Mouse (Mus musculus): Measurements from ENCODE around the gene Tomm40. TPM values are rescaled to one million over a fixed set of nuclear protein-coding genes. Genes with fewer than 3 reads are reported as not detected.

Tomm40 gene
- 98.0 and 105 TPM in 2 replicates for polyA plus RNA-seq (2015; fragmentation: Nextera tagmentation; extraction: Ambion mirVana)

- WGBS = under 1% methylated on average over 56 of the region's 59 CpGs
- Histone ChIP-seq H3K36me3 (ENCODE audit: control insufficient read depth, insufficient read depth, low read length) (peaks cover 19% of the 10 kb centered on the region), H3K27me3 (ENCODE audit: control insufficient read depth, insufficient read depth, low read length) (no peaks in the 10 kb centered on the region), H3K4me3 (ENCODE audit: low read depth, low read length) (peak within 1 kb of the TSS; percentile 92), H3K27ac (replicated peaks) (peak within 1 kb of the TSS; percentile 83), H3K4me1 (replicated peaks; ENCODE audit: control insufficient read depth, insufficient read depth) (no peaks in the 10 kb centered on the region; the same call in 1 of the 2 replicates), H3K9ac (ENCODE audit: low read length) (peak within 1 kb of the TSS; percentile 94), H3K4me2 (replicated peaks; ENCODE audit: low read depth) (peak within 1 kb of the TSS; percentile 97), H3K9me3 (ENCODE audit: control insufficient read depth, low read length) (no peaks in the 10 kb centered on the region)
- TF ChIP-seq CTCF (IDR thresholded peaks at IDR 0.05; ENCODE audit: low read depth) = no peak
- TF ChIP-seq EP300 (optimal IDR thresholded peaks at IDR 0.05) = no peak
- ATAC-seq (ENCODE audit: low FRiP score, low TSS enrichment) (peak; percentile 99), DNase-seq (ENCODE audit: low spot score) (peak; percentile 99)
These were observed at the start of gene Tomm40 for GRCm38 (mm10) chr7:19715239-19716054. Tomm40 (minus strand) TSS chr7:19715438.

GRCm38 (mm10) chr7:19764581-19764980, 49.3 kb upstream of the Tomm40 start:
- ATAC-seq (ENCODE audit: low FRiP score, low TSS enrichment) (no peak), DNase-seq (ENCODE audit: low spot score) (no peak)
- WGBS = 83% methylated on average over 8 of the region's 9 CpGs
- TF ChIP-seq EP300 (optimal IDR thresholded peaks at IDR 0.05) (no peak), CTCF (IDR thresholded peaks at IDR 0.05; ENCODE audit: low read depth) (no peak)
- no peaks in the 10 kb centered on the region for H3K9me3 ChIP-seq (ENCODE audit: control insufficient read depth, low read length)
- no peak overlapping the region for H3K4me3 ChIP-seq (ENCODE audit: low read depth, low read length)
- H3K4me1 ChIP-seq (replicated peaks; ENCODE audit: control insufficient read depth, insufficient read depth) = 0 out of 2 replicates have a peak, but pooled peaks cover 2% of the 10 kb centered on the region
- H3K36me3 ChIP-seq (ENCODE audit: control insufficient read depth, insufficient read depth, low read length) = 0 out of 2 replicates have a peak, but pooled peaks cover 4% of the 10 kb centered on the region
- H3K9ac ChIP-seq (ENCODE audit: low read length) = no peak overlapping the region
- H3K27ac ChIP-seq (replicated peaks) = no peak overlapping the region
- no peaks in the 10 kb centered on the region for H3K27me3 ChIP-seq (ENCODE audit: control insufficient read depth, insufficient read depth, low read length)
- H3K4me2 ChIP-seq (replicated peaks; ENCODE audit: low read depth) = no peak overlapping the region

DNA sequence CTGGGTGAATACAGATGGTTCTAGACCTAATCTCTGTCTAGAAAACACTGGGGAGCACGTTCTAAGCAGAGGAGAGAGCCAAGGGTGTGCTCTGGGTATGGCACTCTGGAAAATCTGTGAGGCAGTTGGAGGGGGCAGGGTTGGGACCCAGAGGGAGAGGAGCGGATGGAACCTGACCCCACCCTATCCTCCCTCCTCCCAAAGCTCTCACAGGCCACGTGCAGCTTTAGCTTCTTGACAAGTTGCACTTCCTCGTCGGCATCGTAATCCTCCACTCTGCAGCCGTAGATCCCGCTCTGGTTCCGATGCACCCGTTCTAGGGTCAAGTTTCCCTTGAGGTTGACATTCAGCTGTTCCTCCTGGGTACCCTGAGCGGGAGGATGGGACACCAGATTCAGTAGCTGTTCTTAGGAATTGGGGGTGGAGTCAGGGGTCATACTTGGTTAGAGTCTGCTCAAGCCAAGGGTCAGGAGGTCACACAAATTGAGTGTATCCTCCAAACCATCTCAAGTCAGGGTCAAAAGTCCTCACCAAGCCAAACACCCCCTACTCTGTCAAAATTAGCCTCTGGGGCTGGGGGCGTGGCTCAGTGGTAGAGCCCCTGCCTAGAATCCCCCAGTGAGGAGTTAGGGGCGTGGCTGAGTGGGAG, 48.7 kb upstream of the Tomm40 start:
- Histone ChIP-seq H3K9ac (ENCODE audit: low read length) (no peak overlapping the region), H3K4me2 (replicated peaks; ENCODE audit: low read depth) (no peak overlapping the region), H3K36me3 (ENCODE audit: control insufficient read depth, insufficient read depth, low read length) (0 out of 2 replicates have a peak, but pooled peaks cover 4% of the 10 kb centered on the region), H3K4me1 (replicated peaks; ENCODE audit: control insufficient read depth, insufficient read depth) (0 out of 2 replicates have a peak, but pooled peaks cover 2% of the 10 kb centered on the region), H3K27ac (replicated peaks) (no peak overlapping the region), H3K27me3 (ENCODE audit: control insufficient read depth, insufficient read depth, low read length) (no peaks in the 10 kb centered on the region), H3K9me3 (ENCODE audit: control insufficient read depth, low read length) (no peaks in the 10 kb centered on the region), H3K4me3 (ENCODE audit: low read depth, low read length) (no peak overlapping the region)
- TF ChIP-seq CTCF (IDR thresholded peaks at IDR 0.05; ENCODE audit: low read depth) (no peak), EP300 (optimal IDR thresholded peaks at IDR 0.05) (no peak)
- 57% methylated on average over 13 of the region's 13 CpGs for WGBS
- ATAC-seq (ENCODE audit: low FRiP score, low TSS enrichment) (no peak), DNase-seq (ENCODE audit: low spot score) (no peak)

- H3K4me2 ChIP-seq (replicated peaks; ENCODE audit: low read depth) = no peak overlapping the region
- H3K27me3 ChIP-seq (ENCODE audit: control insufficient read depth, insufficient read depth, low read length) = no peaks in the 10 kb centered on the region
- ATAC-seq (ENCODE audit: low FRiP score, low TSS enrichment) = no peak
- H3K36me3 ChIP-seq (ENCODE audit: control insufficient read depth, insufficient read depth, low read length) = peaks cover 8% of the 10 kb centered on the region; the same call in 1 of the 2 replicates
- no peaks in the 10 kb centered on the region for H3K4me1 ChIP-seq (replicated peaks; ENCODE audit: control insufficient read depth, insufficient read depth)
- DNase-seq (ENCODE audit: low spot score) = no peak
- no peak overlapping the region; the same call in 1 of the 2 replicates for H3K9ac ChIP-seq (ENCODE audit: low read length)
- TF ChIP-seq EP300 (optimal IDR thresholded peaks at IDR 0.05) = no peak
- TF ChIP-seq CTCF (IDR thresholded peaks at IDR 0.05; ENCODE audit: low read depth) = no peak
- no peak overlapping the region for H3K27ac ChIP-seq (replicated peaks)
- no peak overlapping the region for H3K4me3 ChIP-seq (ENCODE audit: low read depth, low read length)
- 61% methylated on average over 11 of the region's 11 CpGs for WGBS
- no peaks in the 10 kb centered on the region for H3K9me3 ChIP-seq (ENCODE audit: control insufficient read depth, low read length)
These were observed 47.0 kb upstream of the Tomm40 start for GRCm38 (mm10) chr7:19762283-19762682.

- no peak for ATAC-seq (ENCODE audit: low FRiP score, low TSS enrichment)
- no peak overlapping the region for H3K4me2 ChIP-seq (replicated peaks; ENCODE audit: low read depth)
- no peaks in the 10 kb centered on the region for H3K27me3 ChIP-seq (ENCODE audit: control insufficient read depth, insufficient read depth, low read length)
- H3K27ac ChIP-seq (replicated peaks) = no peak overlapping the region
- H3K36me3 ChIP-seq (ENCODE audit: control insufficient read depth, insufficient read depth, low read length) = peaks cover 8% of the 10 kb centered on the region; the same call in 1 of the 2 replicates
- no peak overlapping the region for H3K4me3 ChIP-seq (ENCODE audit: low read depth, low read length)
- TF ChIP-seq CTCF (IDR thresholded peaks at IDR 0.05; ENCODE audit: low read depth) = no peak
- TF ChIP-seq EP300 (optimal IDR thresholded peaks at IDR 0.05) = no peak
- no peak for DNase-seq (ENCODE audit: low spot score)
- WGBS = 78% methylated on average over 13 of the region's 13 CpGs
- H3K4me1 ChIP-seq (replicated peaks; ENCODE audit: control insufficient read depth, insufficient read depth) = no peaks in the 10 kb centered on the region
- H3K9me3 ChIP-seq (ENCODE audit: control insufficient read depth, low read length) = no peaks in the 10 kb centered on the region
- H3K9ac ChIP-seq (ENCODE audit: low read length) = no peak overlapping the region
These were observed 44.8 kb upstream of the Tomm40 start for GRCm38 (mm10) chr7:19760021-19760420.

Measured in stomach, postnatal 0 days (tissue).